Mouse (Mus musculus) urinary bladder, adult 18-20 months (tissue): ENCODE measurements at regions not wholly inside any gene's neighbourhood (a gene's known extent, or its start where the extent isn't known, plus 50 kb on each side); places are given as distances from the start of the nearest gene placed in this dataset.

Experiments
- DNase-seq, 2 experiments: peaks; one replicate each; pipeline ENCODE4 v3.0.0; 2022; ENCODE audit warnings: low spot score in 2 of 2, mixed read lengths in 2 of 2

DNA sequence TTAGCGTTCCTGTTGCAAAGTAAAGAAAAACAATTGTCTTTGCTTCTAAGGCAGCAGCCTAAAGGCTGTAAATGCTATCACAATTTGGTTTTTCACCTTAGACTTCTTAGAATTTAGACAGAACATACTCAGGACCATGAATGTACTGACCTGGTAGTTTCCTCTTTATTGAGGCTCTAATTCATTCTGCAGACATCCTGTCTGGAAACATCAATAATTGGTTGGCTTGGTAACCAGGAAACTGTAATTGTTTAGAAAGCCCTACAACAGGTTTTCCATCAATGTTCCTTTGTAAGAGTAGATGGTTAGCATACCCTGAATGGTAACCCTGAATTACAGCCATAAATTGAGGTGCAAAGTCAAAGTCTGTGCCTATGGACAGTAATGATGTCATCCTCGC is 67.4 kb upstream of the Prr30 start:
- DNase-seq: no peak
